Mouse (Mus musculus): ENCODE data around the gene Aurkb.

- TF ChIP-seq CHD2 (IDR thresholded peaks at IDR 0.05; ENCODE audit: low read depth, low read length) (no peak), ZC3H11A (IDR thresholded peaks at IDR 0.05; ENCODE audit: borderline replicate concordance, low read depth, low read length) (no peak), HCFC1 (IDR thresholded peaks at IDR 0.05; ENCODE audit: borderline replicate concordance, insufficient read depth, low read length) (no peak), ZNF384 (IDR thresholded peaks at IDR 0.05; ENCODE audit: low read depth, low read length) (no peak)
Measured at GRCm38 (mm10) chr11:69065394-69065925, 20.0 kb downstream of the Aurkb start.
